Mouse (Mus musculus) megakaryocyte, adult 5-6 weeks (primary cell): ENCODE measurements at regions not wholly inside any gene's neighbourhood (a gene's known extent, or its start where the extent isn't known, plus 50 kb on each side); places are given as distances from the start of the nearest gene placed in this dataset.

ENCODE experiments used
- ATAC-seq: 2 replicates; pipeline ENCODE4 v1.8.0; 2016; ENCODE audit warnings: mild to moderate bottlenecking, inconsistent platforms; ENCODE audit not compliant: poor library complexity, severe bottlenecking

GRCm38 (mm10) chr4:149844971-149845370, 70.9 kb upstream of the Slc25a33 start:
- ATAC-seq: no peak

GRCm38 (mm10) chr4:149843736-149844135, 69.7 kb upstream of the Slc25a33 start:
- no peak for ATAC-seq

DNA sequence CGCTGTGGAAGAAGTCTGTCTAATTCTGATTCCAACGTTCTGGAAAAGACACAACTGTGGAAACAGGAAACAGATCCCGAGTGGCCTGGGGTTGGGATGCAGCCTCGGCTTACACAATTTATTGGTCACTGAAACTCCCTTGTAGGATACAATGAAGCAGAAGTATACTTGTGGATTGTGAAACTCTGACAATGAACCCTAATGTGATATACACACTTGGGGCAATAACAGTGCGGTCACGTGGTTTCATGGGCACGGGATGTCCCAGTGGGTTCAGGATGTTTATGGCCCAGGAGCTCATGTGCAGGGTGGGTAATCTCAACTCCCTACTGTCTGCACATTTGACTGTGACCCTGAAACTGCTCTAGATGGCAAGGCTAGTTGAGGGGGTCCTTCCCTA, 68.8 kb upstream of the Slc25a33 start:
- ATAC-seq: peak; percentile 74

GRCm38 (mm10) chr4:149841856-149842255, 67.8 kb upstream of the Slc25a33 start:
- peak; percentile 39; the same call in 1 of the 2 replicates for ATAC-seq

DNA sequence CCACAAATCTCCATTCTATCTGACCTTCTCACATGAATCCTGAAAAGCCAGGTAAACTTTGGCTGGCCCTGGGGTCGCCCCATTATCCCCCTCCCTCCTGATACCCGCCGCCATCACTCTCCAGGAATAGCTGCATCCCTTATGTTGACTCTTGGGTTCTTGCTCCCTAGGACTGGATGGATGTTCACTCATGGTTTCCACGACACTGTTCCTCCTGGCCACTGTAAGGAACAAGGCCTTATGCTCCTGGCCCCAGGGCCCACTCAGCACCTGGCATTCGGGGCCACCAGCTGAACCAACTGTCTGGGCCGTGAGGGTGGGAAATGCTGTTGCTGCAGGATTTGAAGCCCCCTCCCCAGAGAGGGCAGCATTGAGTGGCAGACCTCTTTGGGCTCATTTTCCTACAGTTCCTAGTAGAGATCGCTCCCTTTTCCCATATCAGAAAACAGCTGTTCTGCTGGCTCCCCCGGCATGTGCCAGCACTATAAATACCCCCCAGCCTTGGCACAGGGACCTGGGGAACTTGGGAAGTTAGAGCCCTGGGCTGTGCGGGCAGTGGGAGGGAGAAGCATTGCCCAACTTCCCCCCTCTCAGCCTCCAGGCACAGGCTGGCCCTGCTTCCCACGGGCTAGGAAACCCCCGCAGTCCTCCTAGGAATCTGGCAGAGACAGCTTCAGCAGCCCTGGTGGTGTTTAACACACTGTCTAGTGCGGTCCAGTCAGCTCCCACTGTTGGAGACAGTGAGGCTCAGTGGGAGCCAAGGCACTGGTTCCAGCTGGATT, 66.6 kb upstream of the Slc25a33 start:
- peak; percentile 39; the same call in 1 of the 2 replicates for ATAC-seq

- no peak for ATAC-seq
These were observed 64.6 kb upstream of the Slc25a33 start for GRCm38 (mm10) chr4:149838682-149839081.

GRCm38 (mm10) chr4:149834646-149835156, 60.6 kb upstream of the Slc25a33 start:
- ATAC-seq: no peak

GRCm38 (mm10) chr4:149832446-149833101, 58.5 kb upstream of the Slc25a33 start:
- no peak for ATAC-seq

DNA sequence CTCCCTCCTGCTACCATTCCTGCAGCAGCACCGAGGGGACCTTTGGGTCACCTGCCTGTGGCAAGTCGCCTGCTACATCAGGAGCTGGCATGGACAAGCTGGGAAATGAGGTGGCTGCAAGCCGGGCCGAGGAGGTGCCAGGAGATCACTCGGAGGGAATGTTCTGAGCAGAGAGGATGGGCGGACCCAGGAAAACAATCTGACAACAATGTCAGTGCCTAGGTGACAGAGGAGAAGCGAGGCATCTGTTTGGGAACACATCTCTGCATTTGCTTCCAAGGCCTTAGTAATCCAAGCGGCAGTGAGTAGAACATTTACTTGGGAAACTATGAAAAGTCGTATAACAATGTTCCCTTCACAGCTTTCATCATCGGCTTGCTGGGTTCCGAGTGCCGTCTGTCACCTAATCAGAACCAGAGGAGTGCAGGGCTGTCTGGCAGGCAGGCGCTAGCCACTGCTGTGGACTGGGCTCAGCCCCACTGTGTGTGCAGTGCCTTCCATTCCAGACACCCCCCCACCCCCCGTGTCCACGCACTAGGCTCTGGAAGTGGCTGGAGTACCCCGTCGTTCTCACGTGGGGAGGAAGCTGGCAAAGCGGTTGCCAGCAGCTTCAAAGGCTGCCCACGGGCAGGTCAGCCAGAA, 56.6 kb upstream of the Slc25a33 start:
- ATAC-seq: no peak

GRCm38 (mm10) chr4:149829964-149830363, 55.9 kb upstream of the Slc25a33 start:
- ATAC-seq: no peak

DNA sequence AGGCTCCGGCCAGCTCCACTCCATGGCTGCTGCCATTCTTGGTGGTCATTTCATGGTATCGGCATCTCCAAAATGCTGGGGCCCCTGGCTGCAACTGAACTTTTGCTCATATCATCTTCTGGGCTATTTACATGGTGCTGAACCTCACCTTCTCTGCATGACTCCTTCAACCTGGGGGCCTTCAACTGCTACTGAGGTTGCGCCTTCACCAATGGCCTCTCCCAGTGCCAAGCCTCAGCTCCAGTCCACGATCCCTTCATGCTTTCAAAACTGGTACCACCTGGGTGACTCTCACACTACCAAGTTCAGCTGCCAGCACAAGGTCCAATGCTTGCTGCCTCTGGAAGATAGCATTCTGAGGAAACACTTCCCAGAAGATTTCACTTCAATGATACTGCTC, 53.7 kb upstream of the Slc25a33 start:
- ATAC-seq: no peak
